Mouse (Mus musculus): ENCODE measurements around the gene Ets1.

The Ets1 gene

GRCm38 (mm10) chr9:32694916-32695490 is 59.0 kb downstream of the Ets1 start:
- no peak for DNase-seq (ENCODE audit: low read depth, low spot score)

- peak; percentile 69 for DNase-seq (ENCODE audit: low read depth, low spot score)
Observed at GRCm38 (mm10) chr9:32695492-32696190, 59.6 kb downstream of the Ets1 start.

DNA sequence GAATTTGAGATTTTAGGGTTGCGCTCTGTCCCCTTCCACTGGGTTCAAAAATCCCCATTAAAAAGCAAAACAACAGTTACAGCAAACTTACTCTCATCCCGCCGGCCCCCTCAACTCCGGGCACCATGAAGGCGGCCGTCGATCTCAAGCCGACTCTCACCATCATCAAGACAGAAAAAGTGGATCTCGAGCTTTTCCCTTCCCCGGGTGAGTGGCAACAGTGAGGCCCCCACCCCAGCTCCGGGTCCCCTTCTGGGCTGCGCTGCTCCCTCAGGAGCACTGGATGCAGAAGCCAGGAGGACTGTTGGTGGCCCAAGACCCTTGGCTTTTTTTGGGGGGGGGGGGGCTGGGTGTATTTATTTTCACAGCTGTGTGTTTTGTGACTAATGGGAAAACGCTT is 60.2 kb downstream of the Ets1 start:
- no peak for DNase-seq (ENCODE audit: low read depth, low spot score)

DNA sequence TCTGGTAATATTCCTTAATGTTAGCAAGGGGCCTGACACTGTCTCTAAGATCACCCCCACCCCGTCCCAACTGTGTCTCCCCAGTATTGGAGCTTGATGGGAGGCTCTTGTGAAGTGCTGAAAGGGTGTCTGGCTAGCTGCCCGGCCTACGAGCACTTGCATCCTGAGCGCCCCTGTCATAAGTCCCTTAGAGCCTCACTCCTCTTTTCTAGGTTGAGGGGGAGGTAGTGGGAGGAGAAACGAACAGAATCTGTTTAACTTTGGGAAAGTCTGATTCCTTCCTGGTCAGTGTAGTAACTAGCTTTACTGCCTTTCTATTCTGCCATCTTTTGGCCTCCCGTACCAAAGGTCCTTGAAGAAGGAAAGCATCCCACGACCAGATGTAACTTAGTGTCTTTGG is 60.7 kb downstream of the Ets1 start:
- DNase-seq (ENCODE audit: low read depth, low spot score) = no peak

DNA sequence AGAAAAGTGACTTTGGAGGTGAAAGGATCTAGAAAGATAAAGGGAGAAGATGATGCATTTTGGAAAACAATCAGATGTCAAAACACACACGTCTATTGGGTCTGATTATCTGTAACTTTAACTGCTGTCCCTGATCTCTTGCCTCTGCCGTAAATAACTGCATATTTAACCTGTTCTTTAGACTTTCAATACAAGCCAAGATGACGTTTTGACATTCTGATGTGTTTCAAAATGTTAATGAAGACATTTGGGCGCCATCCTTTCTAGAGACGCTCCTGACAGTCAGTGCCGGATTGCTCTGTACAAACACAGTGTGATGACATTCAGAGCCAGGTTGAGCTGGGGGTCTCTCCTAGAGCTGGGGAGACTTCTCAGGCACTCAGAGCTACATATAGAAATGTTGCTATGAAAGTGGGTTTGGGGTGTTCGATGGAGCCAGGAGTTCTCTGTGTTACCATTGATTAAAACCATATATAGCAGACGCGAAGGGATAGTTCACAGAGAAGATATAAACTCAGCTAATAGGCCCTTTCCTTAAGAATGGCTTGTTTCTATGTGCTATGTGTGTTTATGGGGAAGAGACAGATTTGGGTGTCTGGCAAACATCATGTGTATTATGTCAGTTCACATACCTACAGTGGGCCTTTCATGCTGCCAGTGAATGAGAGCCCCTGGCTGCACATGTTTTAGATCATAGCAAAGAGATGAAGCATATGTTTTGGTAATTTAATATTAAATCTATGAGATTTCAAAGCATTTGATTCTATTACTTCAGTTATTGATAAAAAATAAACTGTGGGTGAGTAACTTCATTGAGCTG is 61.5 kb downstream of the Ets1 start:
- DNase-seq (ENCODE audit: low read depth, low spot score) = no peak

GRCm38 (mm10) chr9:32698766-32699165 is 62.7 kb downstream of the Ets1 start:
- no peak for DNase-seq (ENCODE audit: low read depth, low spot score)

DNA sequence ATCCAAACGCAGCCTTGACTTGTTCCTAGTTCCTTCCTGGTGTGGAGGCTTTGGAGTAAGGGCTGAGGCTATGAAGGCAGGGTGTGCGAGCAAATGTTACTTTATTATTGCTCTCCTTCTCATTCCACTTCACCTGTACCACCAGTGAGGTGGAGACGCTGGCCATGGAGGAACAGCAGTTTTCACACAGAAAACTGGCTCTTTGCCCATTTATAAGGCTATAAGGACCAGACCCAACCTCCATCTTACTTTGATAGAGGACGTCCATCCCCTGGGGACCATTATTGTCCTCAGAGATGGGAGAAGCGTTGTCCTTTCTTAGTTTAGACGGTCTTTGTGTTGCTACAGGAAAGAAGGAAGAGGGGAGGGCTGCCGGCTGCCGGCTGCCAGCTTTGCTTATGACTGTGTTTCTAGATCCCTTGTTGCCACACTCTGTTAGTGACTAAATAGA is 63.4 kb downstream of the Ets1 start:
- DNase-seq (ENCODE audit: low read depth, low spot score) = no peak

- no peak for DNase-seq (ENCODE audit: low read depth, low spot score)
Observed at GRCm38 (mm10) chr9:32700091-32700905, 64.3 kb downstream of the Ets1 start.

GRCm38 (mm10) chr9:32701126-32701997 is 65.3 kb downstream of the Ets1 start:
- no peak for DNase-seq (ENCODE audit: low read depth, low spot score)

DNA sequence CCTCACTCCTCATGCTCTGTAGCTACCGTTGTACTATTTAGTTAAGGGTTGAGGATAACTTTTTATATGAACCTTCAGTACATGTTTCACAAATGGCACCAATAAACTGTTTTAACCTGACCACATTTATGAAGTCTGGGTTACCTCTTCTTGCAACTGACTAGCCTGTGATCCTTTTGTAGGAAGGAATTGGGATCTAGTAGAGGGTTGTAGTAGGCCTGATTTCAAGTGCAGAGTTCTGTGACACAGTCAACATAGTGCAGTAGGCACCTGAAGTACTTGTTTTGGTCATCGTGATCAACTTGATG is 65.9 kb downstream of the Ets1 start:
- DNase-seq (ENCODE audit: low read depth, low spot score) = no peak

GRCm38 (mm10) chr9:32702836-32703395 is 66.9 kb downstream of the Ets1 start:
- no peak for DNase-seq (ENCODE audit: low read depth, low spot score)

DNA sequence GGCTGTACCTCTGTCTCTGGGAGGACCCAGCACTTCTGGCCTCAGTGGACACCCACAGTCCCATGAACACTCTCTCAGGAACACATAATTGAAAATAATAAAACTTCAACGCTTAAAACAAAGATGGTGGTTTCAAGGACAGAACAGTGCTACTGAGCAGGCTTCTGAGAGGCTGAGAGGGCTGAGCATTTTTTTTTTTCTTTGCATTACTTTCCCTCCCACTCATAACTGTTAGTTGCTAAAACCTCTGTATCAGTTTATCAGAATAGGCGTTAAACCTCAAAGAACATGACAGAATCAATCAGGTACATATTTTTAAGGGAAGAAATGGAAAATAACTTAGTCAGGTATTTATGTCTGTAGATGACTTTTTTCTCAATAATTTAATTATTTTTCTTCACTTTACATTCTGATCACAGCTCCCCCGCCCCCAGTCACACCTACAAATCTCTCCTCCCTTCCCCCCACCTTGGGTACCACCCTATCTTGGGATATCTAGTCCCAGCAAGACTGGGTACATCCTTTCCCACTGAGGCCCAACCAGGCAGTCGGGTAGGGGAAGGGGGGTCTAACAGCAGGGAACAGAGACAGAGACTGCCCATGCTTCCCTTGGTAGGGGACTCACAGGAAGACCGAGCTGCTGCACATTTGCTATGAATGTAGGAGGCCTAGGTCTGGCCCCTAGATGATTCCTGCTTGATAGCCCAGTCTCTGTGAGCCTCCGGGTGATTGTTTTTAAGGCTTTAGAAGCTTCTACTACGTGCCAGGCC is 68.1 kb downstream of the Ets1 start:
- DNase-seq (ENCODE audit: low read depth, low spot score) = no peak

DNA sequence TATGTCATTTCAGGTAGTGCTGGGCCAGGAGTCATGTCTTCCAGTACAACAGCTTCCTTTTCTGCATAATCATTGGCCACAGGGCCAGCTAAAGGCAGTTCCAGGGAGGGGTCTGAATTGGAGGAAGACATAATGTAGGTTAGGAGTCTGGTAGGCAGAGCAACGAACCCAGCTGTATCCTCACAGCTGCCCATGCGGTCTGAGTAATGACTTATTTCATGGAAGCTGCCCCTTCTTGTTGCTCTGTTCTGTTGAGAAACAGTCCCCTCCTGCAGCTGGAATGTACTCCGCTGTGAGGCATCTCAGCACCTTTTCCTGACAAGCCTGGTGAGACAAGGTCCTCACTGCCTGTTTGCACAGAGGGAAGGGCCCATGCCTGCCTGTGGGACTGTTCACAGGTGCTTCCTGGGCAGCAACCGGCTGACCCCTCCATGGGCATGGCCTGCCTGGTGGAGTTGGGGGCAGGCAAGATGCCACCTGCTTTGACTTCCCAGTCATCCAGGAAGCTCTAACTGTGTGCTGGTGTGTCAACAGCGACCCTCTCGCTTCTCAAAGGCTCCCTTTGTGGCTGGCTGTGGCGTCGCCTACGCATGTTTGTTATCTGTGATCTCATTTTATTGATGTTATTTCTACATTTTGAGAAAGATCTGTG is 69.9 kb downstream of the Ets1 start:
- no peak for DNase-seq (ENCODE audit: low read depth, low spot score)

GRCm38 (mm10) chr9:32707436-32707835 is 71.4 kb downstream of the Ets1 start:
- DNase-seq (ENCODE audit: low read depth, low spot score) = no peak

GRCm38 (mm10) chr9:32708491-32708890 is 72.5 kb downstream of the Ets1 start:
- DNase-seq (ENCODE audit: low read depth, low spot score) = no peak

DNA sequence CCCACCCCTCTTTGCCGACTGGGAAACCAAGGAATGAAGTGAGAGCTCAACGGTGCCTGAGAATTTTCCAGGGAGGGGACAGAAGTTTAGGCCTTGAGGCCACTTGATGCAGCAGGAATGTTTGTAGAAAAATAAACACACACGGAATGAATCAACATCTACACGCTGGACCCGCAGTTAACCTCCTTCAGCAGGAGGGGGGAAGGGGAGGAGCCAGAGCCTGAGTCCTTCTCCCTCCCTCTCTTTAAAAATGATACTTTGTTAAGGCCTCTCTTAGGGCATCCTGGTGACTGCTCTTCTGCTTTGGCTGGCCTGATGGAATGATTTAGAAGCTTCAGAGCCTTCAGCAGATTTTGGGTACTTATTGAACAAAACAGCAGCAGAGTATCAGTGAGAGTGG is 73.3 kb downstream of the Ets1 start:
- no peak for DNase-seq (ENCODE audit: low read depth, low spot score)

DNA sequence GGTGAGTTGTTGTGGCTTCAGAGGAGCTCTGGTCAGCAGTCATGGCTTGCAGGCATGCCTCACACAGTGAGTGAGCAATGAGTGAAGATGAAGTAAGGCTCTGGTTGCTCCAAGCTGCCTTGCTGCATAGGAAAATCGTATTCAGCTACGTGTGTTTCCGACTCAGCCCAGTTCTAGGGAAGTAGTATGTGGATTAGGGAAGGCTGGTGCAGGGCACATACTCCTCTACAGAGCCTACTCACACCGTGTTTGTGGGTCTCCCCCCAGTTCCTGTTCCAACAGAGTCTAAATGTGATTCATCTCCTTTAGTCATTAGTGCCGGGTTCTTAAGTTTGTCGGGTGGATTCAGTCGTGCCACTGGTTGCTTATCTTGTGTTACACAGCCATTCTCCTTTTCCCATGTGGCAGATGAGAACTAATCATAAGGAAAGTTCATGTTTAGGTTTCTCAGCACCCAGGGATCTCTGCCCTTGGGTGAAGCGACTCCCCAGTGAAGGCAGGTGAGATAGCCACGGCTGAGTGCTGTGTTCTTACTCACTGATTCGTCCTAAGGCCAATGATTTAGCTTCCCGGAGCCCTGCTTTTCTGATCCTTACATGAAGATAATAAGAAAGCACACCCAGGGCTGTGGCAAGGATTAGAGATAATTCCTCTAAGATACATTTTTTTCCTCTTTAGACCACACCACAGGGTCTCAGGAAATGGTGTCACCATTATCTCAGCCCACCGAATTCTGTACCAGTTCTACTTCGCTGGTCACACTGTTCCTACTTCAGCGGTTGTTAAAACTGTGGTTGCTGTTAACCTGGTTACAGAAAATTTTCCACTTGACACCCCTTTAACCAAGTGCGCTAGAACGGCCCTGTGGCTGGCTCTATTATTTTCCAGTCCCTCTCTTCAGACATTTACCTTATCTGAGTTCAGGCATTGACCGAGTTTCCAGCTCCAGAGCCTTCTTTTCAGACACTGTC is 74.0 kb downstream of the Ets1 start:
- no peak for DNase-seq (ENCODE audit: low read depth, low spot score)

- DNase-seq (ENCODE audit: low read depth, low spot score) = no peak
Observed at GRCm38 (mm10) chr9:32710987-32711652, 75.1 kb downstream of the Ets1 start.

All from retina, postnatal 7 days (tissue).